Mouse (Mus musculus) limb, embryonic 10.5 days (tissue): Measurements from ENCODE around the gene Plekhg3. TPM values are rescaled to one million over a fixed set of nuclear protein-coding genes. Genes with fewer than 3 reads are reported as not detected.

Source experiments
- DNase-seq: peaks from one replicate; pipeline ENCODE4 v3.0.0-alpha.2; 2017; ENCODE audit warnings: low spot score
- H3K27ac ChIP-seq: fragments of 300-500 bp; sonication (generic); 2 replicates; pipeline ENCODE4 v1.5.1; 2016; ENCODE audit warnings: mild to moderate bottlenecking
- H3K27me3 ChIP-seq: fragments of 300-500 bp; sonication (generic); 2 replicates; pipeline ENCODE4 v1.6.1; 2016; ENCODE audit warnings: low read depth, mild to moderate bottlenecking; ENCODE audit not compliant: poor library complexity, severe bottlenecking
- H3K36me3 ChIP-seq: fragments of 300-500 bp; sonication (generic); 2 replicates; pipeline ENCODE4 v1.6.1; 2016; ENCODE audit warnings: mild to moderate bottlenecking, moderate library complexity
- H3K4me1 ChIP-seq: fragments of 300-500 bp; sonication (generic); 2 replicates; pipeline ENCODE4 v1.6.1; 2016
- H3K4me3 ChIP-seq: fragments of 300-500 bp; sonication (generic); 2 replicates; pipeline ENCODE4 v1.5.1; 2016; ENCODE audit warnings: mild to moderate bottlenecking, moderate library complexity
- H3K9me3 ChIP-seq: fragments of 300-500 bp; sonication (generic); replicated peaks from 2 replicates; pipeline ENCODE4 v1.6.1; 2016; ENCODE audit warnings: mild to moderate bottlenecking
- WGBS: fragments of 180-500 bp; shearing (Covaris S2); methylation state at CpG from one replicate; pipeline ENCODE4 v1.1.7; 2016; 5-methylcytosine and 5-hydroxymethylcytosine counted together
- polyA plus RNA-seq: library from polyadenylated mRNA; unstranded; fragments of >200 nt; fragmentation: Nextera tagmentation; extraction: Ambion mirVana; gene quantifications from 2 replicates; pipeline ENCODE4 v1.2.1, GENCODE M21; 2016

The Plekhg3 gene
- polyA plus RNA-seq, 1 experiment from 2014 or later = 6.2 TPM

GRCm38 (mm10) chr12:76583454-76583853 is 52.8 kb downstream of the Plekhg3 start:
- Histone ChIP-seq H3K36me3 (peaks cover 6% of the 10 kb centered on the region; the same call in 1 of the 2 replicates), H3K4me3 (no peak overlapping the region), H3K4me1 (peaks cover 13% of the 10 kb centered on the region), H3K27ac (no peak overlapping the region), H3K9me3 (no peaks in the 10 kb centered on the region), H3K27me3 (no peaks in the 10 kb centered on the region)
- DNase-seq = no peak
- 89% methylated on average over 7 of the region's 7 CpGs for WGBS

GRCm38 (mm10) chr12:76585028-76585427 is 54.3 kb downstream of the Plekhg3 start:
- no peaks in the 10 kb centered on the region for H3K36me3 ChIP-seq
- DNase-seq = no peak
- peaks cover 21% of the 10 kb centered on the region for H3K4me1 ChIP-seq
- H3K27ac ChIP-seq = no peak overlapping the region
- H3K27me3 ChIP-seq = no peaks in the 10 kb centered on the region
- no peak overlapping the region for H3K4me3 ChIP-seq
- H3K9me3 ChIP-seq = no peaks in the 10 kb centered on the region

GRCm38 (mm10) chr12:76587357-76587756 is 56.7 kb downstream of the Plekhg3 start:
- DNase-seq = no peak
- no peaks in the 10 kb centered on the region for H3K27me3 ChIP-seq
- WGBS = 72% methylated on average over 11 of the region's 11 CpGs
- H3K9me3 ChIP-seq = no peaks in the 10 kb centered on the region
- no peak overlapping the region for H3K27ac ChIP-seq
- H3K4me3 ChIP-seq = no peak overlapping the region
- peaks cover 21% of the 10 kb centered on the region for H3K4me1 ChIP-seq
- no peaks in the 10 kb centered on the region for H3K36me3 ChIP-seq

DNA sequence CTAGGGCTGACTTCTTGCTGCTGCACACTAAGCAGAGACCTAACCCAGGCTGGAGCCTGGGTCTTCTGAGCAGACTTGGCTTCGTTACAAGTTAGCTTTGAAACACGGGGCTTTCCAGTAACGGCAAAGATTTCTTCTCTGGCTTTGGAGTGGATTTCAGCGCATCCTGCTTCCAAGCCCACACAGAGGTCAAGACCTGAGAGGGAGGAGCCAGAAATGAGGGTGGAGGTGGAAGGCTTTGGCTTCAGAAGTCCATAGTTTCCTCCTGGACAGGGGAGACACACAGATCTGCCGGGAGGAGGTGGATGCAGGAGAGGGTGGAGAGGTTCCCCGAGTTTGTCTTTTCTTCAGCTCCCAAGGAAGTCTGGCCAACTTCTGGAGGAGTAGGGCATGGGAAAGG is 58.8 kb downstream of the Plekhg3 start:
- Histone ChIP-seq H3K9me3 (no peaks in the 10 kb centered on the region), H3K27me3 (0 out of 2 replicates have a peak, but pooled peaks cover 5% of the 10 kb centered on the region), H3K27ac (0 out of 2 replicates have a peak overlapping the region, but pooled peaks have one; percentile 20), H3K4me1 (peaks cover 18% of the 10 kb centered on the region), H3K4me3 (no peak overlapping the region), H3K36me3 (no peaks in the 10 kb centered on the region)
- no peak for DNase-seq
- WGBS = 70% methylated on average over 6 of the region's 6 CpGs

GRCm38 (mm10) chr12:76591037-76591436 is 60.3 kb downstream of the Plekhg3 start:
- no peak for DNase-seq
- WGBS = 83% methylated on average over 3 of the region's 3 CpGs
- H3K27ac ChIP-seq = no peak overlapping the region; the same call in 1 of the 2 replicates
- 0 out of 2 replicates have a peak, but pooled peaks cover 13% of the 10 kb centered on the region for H3K27me3 ChIP-seq
- H3K4me1 ChIP-seq = peaks cover 18% of the 10 kb centered on the region
- no peaks in the 10 kb centered on the region for H3K9me3 ChIP-seq
- H3K36me3 ChIP-seq = no peaks in the 10 kb centered on the region
- H3K4me3 ChIP-seq = no peak overlapping the region

DNA sequence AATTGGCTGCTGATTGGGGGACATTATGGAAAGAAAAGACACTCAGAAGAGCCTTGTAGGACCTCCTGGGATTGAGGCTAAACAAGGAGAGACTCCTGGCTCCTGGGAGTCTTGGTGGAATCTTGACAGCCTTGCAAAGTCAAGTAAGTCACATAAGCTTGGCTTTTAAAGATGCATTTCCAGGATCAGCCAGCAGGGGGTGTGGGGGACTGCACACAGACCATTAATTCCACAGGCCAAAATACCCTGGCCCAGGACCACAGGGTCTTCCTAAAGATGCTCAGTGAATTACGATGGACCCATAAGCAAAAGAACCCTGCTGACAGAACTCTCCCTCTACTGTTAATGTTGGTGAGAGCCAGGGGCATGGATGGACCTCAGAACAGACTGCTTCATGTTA is 61.5 kb downstream of the Plekhg3 start:
- Histone ChIP-seq H3K27ac (no peak overlapping the region), H3K4me1 (peaks cover 21% of the 10 kb centered on the region), H3K36me3 (no peaks in the 10 kb centered on the region), H3K4me3 (no peak overlapping the region), H3K27me3 (0 out of 2 replicates have a peak, but pooled peaks cover 13% of the 10 kb centered on the region), H3K9me3 (no peaks in the 10 kb centered on the region)
- 72% methylated on average over 1 of the region's 1 CpGs for WGBS
- peak; percentile 82 for DNase-seq

GRCm38 (mm10) chr12:76593254-76593653 is 62.6 kb downstream of the Plekhg3 start:
- WGBS = 84% methylated on average over 6 of the region's 6 CpGs
- Histone ChIP-seq H3K27me3 (0 out of 2 replicates have a peak, but pooled peaks cover 13% of the 10 kb centered on the region), H3K4me1 (peaks cover 29% of the 10 kb centered on the region), H3K36me3 (no peaks in the 10 kb centered on the region), H3K9me3 (no peaks in the 10 kb centered on the region), H3K4me3 (no peak overlapping the region), H3K27ac (no peak overlapping the region)
- no peak for DNase-seq

DNA sequence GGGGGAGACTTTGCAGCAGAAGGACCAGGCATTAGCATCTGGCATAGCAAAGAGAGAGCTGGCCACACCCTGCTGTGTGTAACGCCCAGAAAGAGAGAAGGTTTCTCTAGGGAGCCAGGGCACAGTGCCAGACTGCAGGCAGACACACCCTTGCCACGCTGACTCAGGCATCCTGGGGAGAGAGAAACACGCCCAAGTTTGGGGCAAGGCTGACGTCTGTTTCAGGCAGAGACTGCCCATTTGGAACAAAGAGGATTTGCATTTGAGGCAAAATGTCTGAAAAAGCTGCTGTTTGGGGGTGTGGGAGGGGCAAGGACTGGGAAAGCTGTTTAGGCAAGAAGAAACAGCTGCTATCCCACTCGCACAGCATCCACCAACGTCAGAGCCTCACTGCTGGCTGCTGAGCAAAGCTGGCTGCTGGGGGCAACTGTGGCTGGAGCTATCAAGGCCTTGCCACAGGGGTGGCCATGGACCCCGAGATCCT is 63.2 kb downstream of the Plekhg3 start:
- Histone ChIP-seq H3K27me3 (0 out of 2 replicates have a peak, but pooled peaks cover 13% of the 10 kb centered on the region), H3K4me1 (peaks cover 29% of the 10 kb centered on the region), H3K9me3 (no peaks in the 10 kb centered on the region), H3K4me3 (no peak overlapping the region), H3K36me3 (no peaks in the 10 kb centered on the region), H3K27ac (no peak overlapping the region)
- 21% methylated on average over 7 of the region's 7 CpGs for WGBS
- no peak for DNase-seq

DNA sequence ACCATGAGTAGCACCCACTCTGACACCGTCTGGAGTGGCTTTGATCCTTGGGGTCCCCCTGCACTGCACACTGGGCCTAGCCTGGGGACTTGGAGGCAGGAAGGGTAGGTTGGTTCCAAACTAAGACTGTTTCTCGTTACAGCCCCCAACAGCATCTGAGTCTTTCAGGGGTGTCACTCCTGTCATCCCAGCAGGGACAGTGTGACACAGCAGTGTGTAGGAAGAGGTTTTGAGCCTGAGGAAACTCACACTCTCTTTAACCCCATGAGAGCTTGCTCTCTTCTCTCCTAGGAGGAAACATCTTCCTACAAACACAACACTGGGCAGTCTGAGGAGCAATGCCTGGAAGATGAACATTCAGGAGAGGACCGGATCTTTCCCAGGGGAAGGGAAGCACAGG is 63.9 kb downstream of the Plekhg3 start:
- H3K9me3 ChIP-seq = no peaks in the 10 kb centered on the region
- no peaks in the 10 kb centered on the region for H3K36me3 ChIP-seq
- H3K27ac ChIP-seq = no peak overlapping the region
- DNase-seq = no peak
- H3K4me1 ChIP-seq = peaks cover 26% of the 10 kb centered on the region
- 62% methylated on average over 3 of the region's 3 CpGs for WGBS
- 0 out of 2 replicates have a peak, but pooled peaks cover 13% of the 10 kb centered on the region for H3K27me3 ChIP-seq
- H3K4me3 ChIP-seq = no peak overlapping the region

- 0 out of 2 replicates have a peak overlapping the region, but pooled peaks have one; percentile 15 for H3K27ac ChIP-seq
- no peaks in the 10 kb centered on the region for H3K36me3 ChIP-seq
- 0 out of 2 replicates have a peak, but pooled peaks cover 13% of the 10 kb centered on the region for H3K27me3 ChIP-seq
- DNase-seq = no peak
- WGBS = 87% methylated on average over 2 of the region's 2 CpGs
- peaks cover 18% of the 10 kb centered on the region for H3K4me1 ChIP-seq
- no peak overlapping the region for H3K4me3 ChIP-seq
- H3K9me3 ChIP-seq = no peaks in the 10 kb centered on the region
Observed at GRCm38 (mm10) chr12:76595830-76596229, 65.1 kb downstream of the Plekhg3 start.

- Histone ChIP-seq H3K36me3 (no peaks in the 10 kb centered on the region), H3K27me3 (0 out of 2 replicates have a peak, but pooled peaks cover 13% of the 10 kb centered on the region), H3K4me3 (no peak overlapping the region), H3K9me3 (no peaks in the 10 kb centered on the region), H3K4me1 (peaks cover 18% of the 10 kb centered on the region), H3K27ac (0 out of 2 replicates have a peak overlapping the region, but pooled peaks have one; percentile 15)
- DNase-seq = peak; percentile 81
- WGBS = 58% methylated on average over 15 of the region's 15 CpGs
Observed at GRCm38 (mm10) chr12:76596292-76597023, 65.8 kb downstream of the Plekhg3 start.

DNA sequence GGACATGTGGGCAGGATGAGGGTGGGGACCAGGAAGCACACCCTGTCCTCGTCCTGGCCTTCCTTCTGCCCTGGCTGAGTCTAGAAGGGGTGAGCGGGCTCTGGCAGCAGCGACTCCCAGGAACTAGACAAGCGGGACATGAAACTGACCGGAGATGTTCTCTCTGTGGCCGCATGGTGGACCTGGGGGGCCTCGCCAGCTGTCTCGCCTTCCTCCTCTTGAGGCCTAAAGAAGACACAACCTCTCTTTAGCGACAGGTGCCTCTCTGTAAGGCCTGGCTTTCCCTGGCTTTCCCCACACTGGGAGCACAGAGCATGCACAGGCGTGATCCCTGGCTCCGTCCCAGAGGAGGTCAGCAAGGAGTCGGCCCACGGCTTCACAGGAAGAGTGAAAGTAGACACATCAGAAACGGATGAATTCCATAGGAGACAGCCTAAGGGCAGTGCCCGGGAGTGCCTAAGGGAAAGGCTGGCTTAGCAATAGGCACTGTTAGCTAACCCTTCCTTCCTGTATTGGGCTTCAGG is 66.9 kb downstream of the Plekhg3 start:
- Histone ChIP-seq H3K36me3 (no peaks in the 10 kb centered on the region), H3K4me1 (peaks cover 18% of the 10 kb centered on the region), H3K4me3 (no peak overlapping the region), H3K27me3 (0 out of 2 replicates have a peak, but pooled peaks cover 13% of the 10 kb centered on the region), H3K27ac (no peak overlapping the region), H3K9me3 (no peaks in the 10 kb centered on the region)
- no peak for DNase-seq
- WGBS = 80% methylated on average over 15 of the region's 15 CpGs
